Mouse (Mus musculus) T-helper 1 cell (primary cell): Measurements from ENCODE around the gene Styxl1.

ENCODE experiments used
- in situ Hi-C: fragments of 300-600 bp; cut with MboI, MseI; formaldehyde crosslinking; loops from one replicate; pipeline ENCODE4 v1.15.1; 2025; ENCODE audit warnings: high pct_unique_total_duplicates

Styxl1 gene

GRCm38 (mm10) chr5:135702190-135702589, 76.0 kb downstream of the Styxl1 start:
- in situ Hi-C loops, result loop anchor here (10.0 kb wide), 1 partner anchor 1593 kb away; the partner anchor contains the start of gene Ufsp1

GRCm38 (mm10) chr5:135701601-135702000, 76.6 kb downstream of the Styxl1 start:
- in situ Hi-C loops, result loop anchor here (10.0 kb wide), 1 partner anchor 1593 kb away; the partner anchor contains the start of gene Ufsp1

DNA sequence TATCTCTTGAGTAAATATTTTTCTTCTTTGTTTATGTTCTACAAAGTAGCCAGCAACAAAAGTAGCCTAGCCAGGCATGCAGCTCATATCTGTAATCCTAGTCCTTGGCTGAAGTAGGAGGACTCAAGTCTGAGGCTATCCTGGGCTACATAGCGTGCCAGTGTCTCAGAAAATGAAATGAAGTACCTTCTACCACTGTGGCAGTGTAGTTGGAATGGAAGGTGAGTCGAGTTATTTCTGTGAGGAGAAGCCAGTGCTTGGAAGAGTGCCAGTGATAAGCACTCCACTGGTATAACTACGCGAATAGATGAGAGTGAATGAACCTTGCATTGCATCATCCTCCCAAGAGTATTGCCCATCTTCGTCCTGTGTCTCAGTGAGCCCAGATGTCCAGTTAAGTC, 80.5 kb downstream of the Styxl1 start:
- in situ Hi-C loops, result no loop called here
